Mouse (Mus musculus): ENCODE data around the gene Zfp866. TPM values are rescaled to one million over a fixed set of nuclear protein-coding genes. Genes with fewer than 3 reads are reported as not detected.

Gene Zfp866
- polyA plus RNA-seq, 2 experiments from 2014 or later: 15.8 to 20.6 TPM

DNA sequence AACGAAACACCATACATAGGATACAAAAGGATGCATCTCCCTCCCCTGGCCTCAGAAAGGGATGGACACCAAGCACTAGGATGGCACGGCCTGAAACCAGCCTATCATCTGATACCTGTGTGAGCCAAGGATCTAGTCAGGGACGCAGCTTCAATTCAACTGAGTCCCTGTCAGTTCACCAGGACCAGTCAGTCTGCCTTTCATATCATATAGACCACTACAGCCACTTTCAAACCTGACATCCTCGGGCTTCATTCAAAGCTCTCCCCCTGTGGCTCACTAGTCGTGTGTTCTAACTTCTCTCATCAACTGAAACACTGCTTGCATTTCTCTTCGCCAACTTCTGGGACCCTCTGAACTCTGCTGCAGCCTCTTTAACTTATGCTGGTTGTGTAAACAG lies 75.6 kb downstream of the Zfp866 start:
- no peak for ATAC-seq

- ATAC-seq: no peak
Observed at GRCm38 (mm10) chr8:69713516-69713915, 77.5 kb downstream of the Zfp866 start.

Other genes with a start within 250 kb of the Zfp866 start
- gene Zfp868, start 165.6 kb downstream of the Zfp866 start, polyA plus RNA-seq (2017; shearing (Covaris generic)): 10 to 100 TPM; 34.5 to 36.1 TPM
- under 1 TPM; 0.08 to 0.17 TPM for gene Zfp964, start 136.7 kb downstream of the Zfp866 start, polyA plus RNA-seq (2017; shearing (Covaris generic))
- 10 to 100 TPM; 33.1 to 40.6 TPM for gene Zfp869, start 80.5 kb downstream of the Zfp866 start, polyA plus RNA-seq (2017; shearing (Covaris generic))
- 1 to 10 TPM; 5.3 to 8.8 TPM for gene Zfp963, start 41.2 kb downstream of the Zfp866 start, polyA plus RNA-seq (2017; shearing (Covaris generic))
- gene Gm20422, start 16.3 kb downstream of the Zfp866 start, polyA plus RNA-seq (2017; shearing (Covaris generic)): 1 to 10 TPM in 1 of 2 experiments, not detected in 1; 2.0 TPM
- gene Atp13a1, start within 50 bp of the Zfp866 start, polyA plus RNA-seq (2017; shearing (Covaris generic)): 10 to 100 TPM; 17.4 to 20.7 TPM
- 10 to 100 TPM; 66.3 to 86.0 TPM for gene Gmip, start 17.5 kb upstream of the Zfp866 start, polyA plus RNA-seq (2017; shearing (Covaris generic))
- gene Lpar2, start 31.3 kb upstream of the Zfp866 start, polyA plus RNA-seq (2017; shearing (Covaris generic)): under 1 TPM; 0.38 to 0.52 TPM
- gene Pbx4, start 41.3 kb upstream of the Zfp866 start, polyA plus RNA-seq (2017; shearing (Covaris generic)): 10 to 100 TPM; 13.1 to 15.4 TPM
- gene Cilp2, start 96.5 kb upstream of the Zfp866 start, polyA plus RNA-seq (2017; shearing (Covaris generic)): not detected
- gene Tssk6, start 111.0 kb upstream of the Zfp866 start, polyA plus RNA-seq (2017; shearing (Covaris generic)): not detected
- gene Ndufa13, start 111.4 kb upstream of the Zfp866 start, polyA plus RNA-seq (2017; shearing (Covaris generic)): 100 to 1,000 TPM; 231 to 276 TPM
- gene Yjefn3, start 111.5 kb upstream of the Zfp866 start, polyA plus RNA-seq (2017; shearing (Covaris generic)): under 1 TPM in 1 of 2 experiments, not detected in 1; 0.82 TPM
- 10 to 100 TPM; 22.9 to 25.8 TPM for gene Gatad2a, start 205.2 kb upstream of the Zfp866 start, polyA plus RNA-seq (2017; shearing (Covaris generic))

Measured in activated CD4-positive, CD25-positive, alpha-beta regulatory T cell, adult 4 months (primary cell).